Mouse (Mus musculus) hindbrain, embryonic 16.5 days (tissue): ENCODE results near the gene Gnaq. TPM values are rescaled to one million over a fixed set of nuclear protein-coding genes. Genes with fewer than 3 reads are reported as not detected.

Experiments
- ATAC-seq: fragments of 200-750 bp; cut with Nextera tagmentation; 2 replicates; pipeline ENCODE4 v1.8.0; 2017; ENCODE audit warnings: moderate TSS enrichment, moderate library complexity
- H3K27ac ChIP-seq: fragments of 300-500 bp; sonication (generic); 2 replicates; pipeline ENCODE4 v1.5.1; 2014; ENCODE audit warnings: low read depth, mild to moderate bottlenecking, control low read depth, low read length, moderate library complexity
- H3K27me3 ChIP-seq: fragments of 300-500 bp; sonication (generic); replicated peaks from 2 replicates; pipeline ENCODE4 v1.6.1; 2014; ENCODE audit warnings: low read length; ENCODE audit not compliant: control insufficient read depth, insufficient read depth
- H3K36me3 ChIP-seq: fragments of 300-500 bp; sonication (generic); 2 replicates; pipeline ENCODE4 v1.6.1; 2014; ENCODE audit warnings: mild to moderate bottlenecking, low read length, moderate library complexity, mixed read lengths; ENCODE audit not compliant: control insufficient read depth, insufficient read depth
- H3K4me1 ChIP-seq: fragments of 300-500 bp; sonication (generic); 2 replicates; pipeline ENCODE4 v1.6.1; 2014; ENCODE audit warnings: low read depth, low read length; ENCODE audit not compliant: control insufficient read depth, insufficient read depth
- H3K4me2 ChIP-seq: fragments of 300-500 bp; sonication (generic); 2 replicates; pipeline ENCODE4 v1.6.1; 2014; ENCODE audit warnings: mild to moderate bottlenecking, low read length, control low read depth, moderate library complexity
- H3K4me3 ChIP-seq: fragments of 300-500 bp; sonication (generic); 2 replicates; pipeline ENCODE4 v1.5.1; 2014; ENCODE audit warnings: mild to moderate bottlenecking, low read length, control low read depth, moderate library complexity
- H3K9ac ChIP-seq: fragments of 300-500 bp; sonication (generic); 2 replicates; pipeline ENCODE4 v1.6.1; 2014; ENCODE audit warnings: low read depth, mild to moderate bottlenecking, control low read depth, low read length, moderate library complexity
- H3K9me3 ChIP-seq: fragments of 300-500 bp; sonication (generic); 2 replicates; pipeline ENCODE4 v1.6.1; 2014; ENCODE audit warnings: mild to moderate bottlenecking, low read length, moderate library complexity; ENCODE audit not compliant: control insufficient read depth
- WGBS: fragments of 180-500 bp; shearing (Covaris S2); extraction: QIAGEN DNeasy Blood & Tissue Kit; methylation state at CpG from one replicate; pipeline ENCODE4 v1.1.7; 2014; 5-methylcytosine and 5-hydroxymethylcytosine counted together
- polyA plus RNA-seq: library from polyadenylated mRNA; unstranded; fragments of >200 nt; fragmentation: Nextera tagmentation; extraction: Ambion mirVana; gene quantifications from 2 replicates; pipeline ENCODE4 v1.2.1, GENCODE M21; 2015

The Gnaq gene
- polyA plus RNA-seq, 1 experiment from 2014 or later, result 104 TPM

- WGBS, result 65% methylated on average over 1 of the region's 1 CpGs
- no peak overlapping the region for H3K27ac ChIP-seq
- ATAC-seq, result 0 out of 2 replicates have a peak, but pooled peaks have one; percentile 15
Observed at GRCm38 (mm10) chr19:16271002-16271401, 138.4 kb downstream of the Gnaq start.

GRCm38 (mm10) chr19:16273021-16273420 lies 140.4 kb downstream of the Gnaq start:
- no peak overlapping the region for H3K27ac ChIP-seq
- 0 out of 2 replicates have a peak, but pooled peaks have one; percentile 12 for ATAC-seq
- 84% methylated on average over 4 of the region's 4 CpGs for WGBS

More at GRCm38 (mm10) chr19:16271002-16271401, 138.4 kb downstream of the Gnaq start:
- H3K9me3 ChIP-seq, result no peaks in the 10 kb centered on the region
- no peak overlapping the region for H3K4me3 ChIP-seq
- H3K27me3 ChIP-seq, result no peaks in the 10 kb centered on the region
- no peak overlapping the region for H3K4me2 ChIP-seq
- no peak overlapping the region for H3K9ac ChIP-seq
- no peaks in the 10 kb centered on the region for H3K4me1 ChIP-seq
- H3K36me3 ChIP-seq, result no peaks in the 10 kb centered on the region

GRCm38 (mm10) chr19:16280231-16280630 lies 147.6 kb downstream of the Gnaq start:
- Histone ChIP-seq H3K9ac (no peak overlapping the region), H3K36me3 (no peaks in the 10 kb centered on the region), H3K9me3 (no peaks in the 10 kb centered on the region), H3K27ac (no peak overlapping the region), H3K4me3 (no peak overlapping the region), H3K4me1 (0 out of 2 replicates have a peak, but pooled peaks cover 5% of the 10 kb centered on the region), H3K4me2 (no peak overlapping the region), H3K27me3 (no peaks in the 10 kb centered on the region)
- 79% methylated on average over 4 of the region's 4 CpGs for WGBS
- no peak for ATAC-seq

More at GRCm38 (mm10) chr19:16273021-16273420, 140.4 kb downstream of the Gnaq start:
- no peaks in the 10 kb centered on the region for H3K4me1 ChIP-seq
- no peaks in the 10 kb centered on the region for H3K36me3 ChIP-seq
- no peak overlapping the region for H3K4me3 ChIP-seq
- H3K27me3 ChIP-seq, result no peaks in the 10 kb centered on the region
- no peaks in the 10 kb centered on the region for H3K9me3 ChIP-seq
- H3K9ac ChIP-seq, result no peak overlapping the region
- no peak overlapping the region for H3K4me2 ChIP-seq

GRCm38 (mm10) chr19:16285051-16286028 lies 152.7 kb downstream of the Gnaq start:
- Histone ChIP-seq H3K9ac (no peak overlapping the region), H3K9me3 (no peaks in the 10 kb centered on the region), H3K4me3 (no peak overlapping the region), H3K4me2 (no peak overlapping the region), H3K36me3 (no peaks in the 10 kb centered on the region), H3K4me1 (peaks cover 14% of the 10 kb centered on the region; the same call in 1 of the 2 replicates), H3K27me3 (no peaks in the 10 kb centered on the region), H3K27ac (peak overlapping the region; percentile 66)
- ATAC-seq, result peak; percentile 57
- WGBS, result 72% methylated on average over 11 of the region's 11 CpGs

DNA sequence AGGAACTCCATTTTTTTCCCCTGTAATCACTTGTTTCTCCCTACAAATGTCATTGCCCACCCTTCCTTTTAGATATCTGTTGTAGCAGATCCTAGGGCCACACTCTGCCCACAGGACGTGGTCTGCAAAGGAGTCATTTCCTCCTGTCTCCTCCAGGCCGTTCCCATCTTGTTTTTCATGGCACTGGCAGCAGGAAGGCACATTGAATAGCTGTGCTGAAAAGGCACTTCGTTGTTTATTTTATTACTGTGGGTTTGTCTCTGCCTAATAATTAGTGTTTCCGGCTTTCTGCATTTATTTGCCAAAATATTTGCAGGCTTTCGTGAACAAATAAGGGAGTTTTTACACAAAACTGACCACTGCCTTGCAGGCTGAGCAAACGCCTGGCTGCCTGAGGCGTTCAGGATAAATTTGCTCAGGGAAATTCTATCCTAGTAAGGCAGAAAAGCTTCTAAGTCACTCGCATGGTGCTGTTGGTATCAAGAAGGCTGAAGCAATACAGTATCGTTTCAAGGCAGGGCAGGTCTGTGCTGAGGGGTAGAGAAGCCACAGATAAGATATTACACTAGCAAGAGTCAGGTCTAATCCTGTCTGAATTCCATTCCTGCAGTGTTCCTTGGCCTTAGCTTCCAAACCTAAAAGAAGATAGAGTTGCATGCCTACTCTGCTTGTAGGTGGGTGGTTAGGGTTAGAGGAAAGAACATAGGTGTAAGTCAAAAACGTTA lies 154.0 kb downstream of the Gnaq start:
- H3K4me3 ChIP-seq, result no peak overlapping the region
- peaks cover 18% of the 10 kb centered on the region for H3K4me1 ChIP-seq
- H3K9me3 ChIP-seq, result no peaks in the 10 kb centered on the region
- H3K27me3 ChIP-seq, result no peaks in the 10 kb centered on the region
- H3K9ac ChIP-seq, result no peak overlapping the region
- H3K36me3 ChIP-seq, result no peaks in the 10 kb centered on the region
- peak overlapping the region; percentile 14; the same call in 1 of the 2 replicates for H3K27ac ChIP-seq
- no peak for ATAC-seq
- 65% methylated on average over 10 of the region's 10 CpGs for WGBS
- H3K4me2 ChIP-seq, result no peak overlapping the region

DNA sequence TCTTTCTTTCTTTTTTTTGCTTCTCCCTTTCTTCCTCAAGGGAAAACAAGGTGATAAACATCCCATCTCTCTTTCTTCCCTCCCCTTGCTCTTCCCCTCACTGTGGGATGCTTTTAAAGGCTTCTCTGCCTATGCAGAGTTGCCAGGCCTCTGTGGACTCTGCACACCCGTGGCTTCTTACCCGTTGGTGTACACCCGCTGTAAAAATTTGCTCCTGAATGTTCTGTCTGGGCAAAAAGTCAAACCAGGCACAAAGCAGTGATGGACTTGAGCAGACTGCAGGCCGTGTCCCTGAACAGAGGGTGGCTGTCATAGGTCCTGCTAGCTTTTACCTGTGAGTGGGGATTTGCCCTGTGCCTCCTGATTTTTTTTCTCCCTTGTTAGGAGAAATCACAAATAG lies 154.7 kb downstream of the Gnaq start:
- ATAC-seq, result no peak
- H3K27ac ChIP-seq, result no peak overlapping the region
- no peaks in the 10 kb centered on the region for H3K9me3 ChIP-seq
- H3K27me3 ChIP-seq, result no peaks in the 10 kb centered on the region
- 55% methylated on average over 4 of the region's 4 CpGs for WGBS
- no peak overlapping the region for H3K9ac ChIP-seq
- no peak overlapping the region for H3K4me2 ChIP-seq
- no peaks in the 10 kb centered on the region for H3K36me3 ChIP-seq
- H3K4me1 ChIP-seq, result peaks cover 24% of the 10 kb centered on the region
- H3K4me3 ChIP-seq, result no peak overlapping the region

GRCm38 (mm10) chr19:16287971-16288370 lies 155.3 kb downstream of the Gnaq start:
- peaks cover 27% of the 10 kb centered on the region for H3K4me1 ChIP-seq
- H3K4me3 ChIP-seq, result no peak overlapping the region
- H3K36me3 ChIP-seq, result no peaks in the 10 kb centered on the region
- no peak overlapping the region for H3K27ac ChIP-seq
- no peak overlapping the region for H3K4me2 ChIP-seq
- no peak overlapping the region for H3K9ac ChIP-seq
- H3K9me3 ChIP-seq, result no peaks in the 10 kb centered on the region
- ATAC-seq, result no peak
- 82% methylated on average over 7 of the region's 7 CpGs for WGBS
- no peaks in the 10 kb centered on the region for H3K27me3 ChIP-seq

DNA sequence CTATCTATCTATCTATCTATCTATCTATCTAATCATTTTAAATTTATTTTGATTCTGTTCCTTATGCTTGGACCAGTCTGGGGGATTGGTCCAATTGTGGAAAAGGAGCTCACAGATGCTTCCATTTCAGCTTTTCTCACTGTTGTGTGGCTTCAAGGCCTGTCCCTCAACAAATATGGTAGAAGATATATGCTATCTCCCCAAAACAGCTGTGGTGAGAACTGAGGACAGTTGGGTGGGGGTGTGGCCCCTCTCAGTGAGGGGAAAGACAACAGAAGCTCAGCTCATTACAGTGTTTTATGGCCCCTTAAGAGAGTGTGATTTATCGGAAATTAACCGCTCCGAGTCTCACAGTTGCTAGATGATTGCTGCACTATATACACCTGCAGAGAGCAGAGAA lies 158.5 kb downstream of the Gnaq start:
- no peak overlapping the region for H3K4me3 ChIP-seq
- no peaks in the 10 kb centered on the region for H3K27me3 ChIP-seq
- H3K9me3 ChIP-seq, result no peaks in the 10 kb centered on the region

More for the DNA sequence above, 158.5 kb downstream of the Gnaq start:
- H3K9ac ChIP-seq, result no peak overlapping the region
- WGBS, result 68% methylated on average over 3 of the region's 3 CpGs
- no peaks in the 10 kb centered on the region for H3K36me3 ChIP-seq
- no peak overlapping the region for H3K4me2 ChIP-seq
- no peak overlapping the region for H3K27ac ChIP-seq
- no peak for ATAC-seq
- peaks cover 15% of the 10 kb centered on the region for H3K4me1 ChIP-seq
